Mouse (Mus musculus) CH12.LX (cell line): ENCODE data around the gene Ntrk3. TPM values are rescaled to one million over a fixed set of nuclear protein-coding genes. Genes with fewer than 3 reads are reported as not detected.
A peak's percentile ranks its signal among the peaks of the same experiment; 100 is the strongest.

ENCODE experiments used
- DNase-seq: peaks from one replicate; pipeline ENCODE4 v3.0.0-alpha.2; 2013; ENCODE audit errors: extremely low read depth
- H3K27ac ChIP-seq: 2 replicates; pipeline ENCODE4 v1.5.1; 2012; ENCODE audit warnings: low read depth, mild to moderate bottlenecking, control low read depth, moderate library complexity; ENCODE audit not compliant: insufficient read depth
- H3K27me3 ChIP-seq: replicated peaks from 2 replicates; pipeline ENCODE3; 2012; ENCODE audit warnings: inconsistent platforms
- H3K36me3 ChIP-seq, 2 experiments: replicated peaks in 1 of 2; 2 replicates each; pipeline versions ENCODE3 to v1.6.1; 2012; ENCODE audit warnings: inconsistent platforms in 1 of 2, low read length in 1 of 2, mild to moderate bottlenecking in 1 of 2, mixed read lengths in 1 of 2, moderate library complexity in 1 of 2; ENCODE audit not compliant: control insufficient read depth in 1 of 2, insufficient read depth in 1 of 2
- H3K4me1 ChIP-seq, 2 experiments: 2 replicates each; pipeline ENCODE4 v1.6.1; 2012; ENCODE audit warnings: inconsistent platforms in 1 of 2, moderate library complexity in 1 of 2; ENCODE audit not compliant: insufficient read depth in 2 of 2, control insufficient read depth in 1 of 2
- H3K4me2 ChIP-seq: 2 replicates; pipeline ENCODE4 v1.6.1; 2012; ENCODE audit warnings: low read depth, mild to moderate bottlenecking, control low read depth; ENCODE audit not compliant: poor library complexity, insufficient read depth, severe bottlenecking
- H3K4me3 ChIP-seq, 3 experiments: fragments of 150-350 bp in 1 of 3; sonication (generic) in 1 of 3; replicated peaks in 1 of 3; 2 replicates each; pipeline versions ENCODE3 to v1.5.1; 2011 to 2012; ENCODE audit warnings: low read depth in 2 of 3, low read length in 2 of 3, mild to moderate bottlenecking in 2 of 3, moderate library complexity in 2 of 3, control low read depth in 1 of 3, improper control_type of control experiment in 1 of 3, inconsistent platforms in 1 of 3, mixed read lengths in 1 of 3; ENCODE audit not compliant: poor library complexity in 1 of 3
- H3K79me2 ChIP-seq: replicated peaks from 2 replicates; pipeline ENCODE4 v1.6.1; 2012; ENCODE audit warnings: mild to moderate bottlenecking, moderate library complexity; ENCODE audit not compliant: control insufficient read depth, poor library complexity, insufficient read depth, severe bottlenecking; ENCODE audit errors: extremely low read depth
- H3K9ac ChIP-seq: 2 replicates; pipeline ENCODE4 v1.6.1; 2012; ENCODE audit warnings: low read depth, mild to moderate bottlenecking, control low read depth, moderate library complexity; ENCODE audit not compliant: insufficient read depth
- H3K9me3 ChIP-seq: replicated peaks from 2 replicates; pipeline ENCODE3; 2012; ENCODE audit warnings: low read length, inconsistent platforms, mixed read lengths
- BHLHE40 ChIP-seq: IDR thresholded peaks from 2 replicates; pipeline ENCODE4 v1.6.1; 2011; ENCODE audit warnings: mild to moderate bottlenecking, low read depth, low read length, improper control_type of control experiment
- CHD1 ChIP-seq: IDR thresholded peaks from 2 replicates; pipeline ENCODE4 v1.6.1; 2012; ENCODE audit warnings: low read depth, low read length, improper control_type of control experiment, inconsistent platforms
- CHD2 ChIP-seq: IDR thresholded peaks from 2 replicates; pipeline ENCODE4 v1.6.1; 2011; ENCODE audit warnings: low read length, improper control_type of control experiment
- CTCF ChIP-seq, 2 experiments: IDR thresholded peaks in 1 of 2; conservative IDR thresholded peaks in 1 of 2; 2 replicates each; pipeline ENCODE4 v1.5.1; 2011 to 2012; ENCODE audit warnings: low read depth in 2 of 2, low read length in 2 of 2, improper control_type of control experiment in 1 of 2, inconsistent platforms in 1 of 2, mild to moderate bottlenecking in 1 of 2, moderate library complexity in 1 of 2
- E2F4 ChIP-seq: IDR thresholded peaks from 2 replicates; pipeline ENCODE4 v1.6.1; 2011; ENCODE audit warnings: low read depth, low read length, improper control_type of control experiment; ENCODE audit not compliant: insufficient replicate concordance
- ELF1 ChIP-seq: IDR thresholded peaks from 2 replicates; pipeline ENCODE4 v1.6.1; 2014; ENCODE audit warnings: low read depth, mild to moderate bottlenecking, inconsistent platforms, low read length, improper control_type of control experiment
- ETS1 ChIP-seq: conservative IDR thresholded peaks from 2 replicates; pipeline ENCODE4 v1.6.1; 2012; ENCODE audit warnings: low read depth, mild to moderate bottlenecking, inconsistent platforms, low read length, improper control_type of control experiment, moderate library complexity
- IRF4 ChIP-seq: IDR thresholded peaks from 2 replicates; pipeline ENCODE4 v1.6.1; 2014; ENCODE audit warnings: low read depth, mild to moderate bottlenecking, inconsistent platforms, low read length, improper control_type of control experiment
- JUND ChIP-seq: conservative IDR thresholded peaks from 2 replicates; pipeline ENCODE4 v1.6.1; 2011; ENCODE audit warnings: low read depth, low read length, improper control_type of control experiment
- KAT2A ChIP-seq: IDR thresholded peaks from 2 replicates; pipeline ENCODE4 v1.6.1; 2012; ENCODE audit warnings: low read length, improper control_type of control experiment, inconsistent platforms; ENCODE audit not compliant: insufficient replicate concordance
- MAX ChIP-seq: IDR thresholded peaks from 2 replicates; pipeline ENCODE4 v1.6.1; 2011; ENCODE audit warnings: low read length, improper control_type of control experiment
- MAZ ChIP-seq: IDR thresholded peaks from 2 replicates; pipeline ENCODE4 v1.6.1; 2012; ENCODE audit warnings: low read depth, mild to moderate bottlenecking, inconsistent platforms, low read length, improper control_type of control experiment, moderate library complexity
- NRF1 ChIP-seq: IDR thresholded peaks from 2 replicates; pipeline ENCODE4 v1.6.1; 2014; ENCODE audit warnings: low read depth, mild to moderate bottlenecking, inconsistent platforms, low read length, improper control_type of control experiment, moderate library complexity
- POLR2A ChIP-seq: IDR thresholded peaks from 2 replicates; pipeline ENCODE4 v1.6.1; 2011; ENCODE audit warnings: low read depth, mild to moderate bottlenecking, improper control_type of control experiment, low read length
- RAD21 ChIP-seq: IDR thresholded peaks from 2 replicates; pipeline ENCODE4 v1.6.1; 2011; ENCODE audit warnings: low read depth, mild to moderate bottlenecking, low read length, improper control_type of control experiment, moderate library complexity
- SIN3A ChIP-seq: IDR thresholded peaks from 2 replicates; pipeline ENCODE4 v1.6.1; 2012; ENCODE audit warnings: low read length, improper control_type of control experiment, inconsistent platforms
- SMC3 ChIP-seq: IDR thresholded peaks from 2 replicates; pipeline ENCODE4 v1.6.1; 2011; ENCODE audit warnings: low read depth, low read length, improper control_type of control experiment
- UBTF ChIP-seq: IDR thresholded peaks from 2 replicates; pipeline ENCODE4 v1.6.1; 2012; ENCODE audit warnings: low read depth, mild to moderate bottlenecking, inconsistent platforms, low read length, improper control_type of control experiment, moderate library complexity
- ZC3H11A ChIP-seq: IDR thresholded peaks from 2 replicates; pipeline ENCODE4 v1.6.1; 2012; ENCODE audit warnings: low read depth, mild to moderate bottlenecking, inconsistent platforms, low read length, improper control_type of control experiment
- ZKSCAN1 ChIP-seq: IDR thresholded peaks from 2 replicates; pipeline ENCODE4 v1.6.1; 2012; ENCODE audit warnings: low read depth, inconsistent platforms, low read length, improper control_type of control experiment, borderline replicate concordance
- ZNF384 ChIP-seq: IDR thresholded peaks from 2 replicates; pipeline ENCODE4 v1.6.1; 2012; ENCODE audit warnings: low read depth, low read length, improper control_type of control experiment, inconsistent platforms
- dilution Hi-C: fragments of 300-500 bp; cut with MboI; formaldehyde crosslinking; loops from 2 replicates; pipeline ENCODE4 v1.14.3; 2020; ENCODE audit warnings: low sequenced_read_pairs; ENCODE audit not compliant: extremely low pct_unique_long_range_greater_than_20kb, extremely low pct_ligation_motif_present
- in situ Hi-C: fragments of 300-500 bp; cut with MboI; formaldehyde crosslinking; loops from 3 replicates; pipeline ENCODE4 v1.14.3; 2019; ENCODE audit warnings: low sequenced_read_pairs, low pct_ligation_motif_present, low pct_unique_long_range_greater_than_20kb, mixed read lengths
- polyA plus RNA-seq: library from polyadenylated mRNA; unstranded; fragments of >175 nt; gene quantifications from 2 replicates; pipeline ENCODE4 v1.2.1, GENCODE M21; 2012; ENCODE audit warnings: low read depth; ENCODE audit not compliant: insufficient read length
- total RNA-seq, 2 experiments: library from RNA; depleted of rRNA; stranded (reverse); fragments of 300-350 nt in 1 of 2; fragments of >200 nt in 1 of 2; gene quantifications; 2 replicates each; pipeline ENCODE4 v1.2.3; 2012 to 2014

Gene Ntrk3
- total and polyA plus RNA-seq, 3 experiments: 0.21 TPM; not detected in 2

DNA sequence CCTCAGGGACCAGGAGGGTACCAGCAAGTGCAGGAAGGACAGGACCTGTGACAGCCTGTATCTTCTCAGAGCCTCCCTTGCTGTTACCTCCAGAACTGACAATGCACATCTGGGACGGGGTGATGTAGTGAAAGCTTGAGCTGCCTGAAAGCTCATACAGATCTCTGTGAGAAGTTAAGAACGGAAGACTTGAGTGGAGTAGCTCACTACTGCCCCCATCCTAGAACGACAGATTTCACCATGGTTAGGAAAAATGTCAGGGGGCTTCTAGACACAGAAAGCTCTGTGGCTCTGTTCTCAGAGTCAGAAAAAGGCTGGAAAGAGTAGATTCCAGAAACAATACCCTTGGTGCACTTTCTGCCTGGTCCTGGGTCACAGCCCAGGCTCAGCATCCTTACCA lies 153.3 kb downstream of the Ntrk3 start:
- dilution Hi-C loops: no loop called here
- in situ Hi-C loops: no loop called here
- DNase-seq: no peak

DNA sequence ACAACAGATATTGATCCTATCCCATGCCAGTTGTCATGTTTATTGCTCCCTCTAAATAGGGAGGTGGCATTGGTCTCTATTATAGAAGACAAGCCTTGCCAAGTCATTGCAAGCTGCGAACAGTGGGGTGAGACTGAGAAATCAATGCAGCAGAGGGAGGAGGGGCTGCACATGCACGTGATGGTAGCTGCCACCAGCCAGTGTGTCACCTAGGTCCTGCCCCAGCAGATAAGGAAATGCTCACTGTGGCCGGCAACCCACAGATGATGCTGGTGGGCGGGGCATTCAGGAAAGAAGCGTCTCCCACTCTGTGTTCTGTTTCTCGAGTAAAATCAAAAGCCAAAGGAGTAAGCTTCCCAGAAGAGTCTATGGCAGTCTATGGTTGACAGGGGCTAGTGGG lies 154.1 kb downstream of the Ntrk3 start:
- no peak for TF ChIP-seq ZC3H11A
- dilution Hi-C loops: no loop called here
- in situ Hi-C loops: no loop called here
- no peak overlapping the region for H3K27ac ChIP-seq
- H3K4me3 ChIP-seq: no peak overlapping the region
- H3K36me3 ChIP-seq: no peaks in the 10 kb centered on the region
- H3K27me3 ChIP-seq: peaks cover 59% of the 10 kb centered on the region
- H3K79me2 ChIP-seq: no peaks in the 10 kb centered on the region
- peaks cover 5% of the 10 kb centered on the region for H3K9me3 ChIP-seq
- no peak overlapping the region for H3K4me2 ChIP-seq
- no peak overlapping the region for H3K9ac ChIP-seq
- no peaks in the 10 kb centered on the region for H3K4me1 ChIP-seq
- no peak for DNase-seq

More for the DNA sequence above, 153.3 kb downstream of the Ntrk3 start:
- TF ChIP-seq BHLHE40 (no peak), ZKSCAN1 (no peak), CHD2 (no peak), CTCF (conservative IDR thresholded peaks at IDR 0.05 in 1 of 2, IDR thresholded peaks at IDR 0.05 in 1 of 2; ENCODE audit: low read depth in 2 of 2, low read length in 2 of 2) (peak in 1 of 2 experiments; percentile 27; a peak in 2 of 4 replicates)
- Histone ChIP-seq H3K4me1 (no peaks in the 10 kb centered on the region), H3K9ac (no peak overlapping the region), H3K9me3 (peaks cover 1% of the 10 kb centered on the region), H3K4me3 (no peak overlapping the region), H3K4me2 (no peak overlapping the region), H3K79me2 (no peaks in the 10 kb centered on the region), H3K36me3 (no peaks in the 10 kb centered on the region), H3K27ac (no peak overlapping the region), H3K27me3 (peaks cover 63% of the 10 kb centered on the region)

GRCm38 (mm10) chr7:78581341-78581740 lies 156.5 kb downstream of the Ntrk3 start:
- Histone ChIP-seq H3K79me2 (no peaks in the 10 kb centered on the region), H3K9ac (no peak overlapping the region), H3K4me2 (no peak overlapping the region), H3K4me1 (no peaks in the 10 kb centered on the region), H3K27me3 (peaks cover 47% of the 10 kb centered on the region), H3K9me3 (peaks cover 14% of the 10 kb centered on the region), H3K4me3 (no peak overlapping the region), H3K27ac (no peak overlapping the region), H3K36me3 (no peaks in the 10 kb centered on the region)
- DNase-seq: no peak
- in situ Hi-C loops: no loop called here
- dilution Hi-C loops: no loop called here
- TF ChIP-seq JUND (no peak), ZNF384 (no peak), SIN3A (no peak), RAD21 (no peak), MAZ (no peak), IRF4 (no peak), ELF1 (no peak), POLR2A (no peak), E2F4 (no peak), NRF1 (no peak), MAX (no peak), SMC3 (no peak), ZKSCAN1 (no peak), ETS1 (no peak), CHD1 (no peak), CHD2 (no peak), KAT2A (no peak), UBTF (no peak)
